8 mouse cellular contexts compared by ENCODE assay signal in the genomic region with DNA sequence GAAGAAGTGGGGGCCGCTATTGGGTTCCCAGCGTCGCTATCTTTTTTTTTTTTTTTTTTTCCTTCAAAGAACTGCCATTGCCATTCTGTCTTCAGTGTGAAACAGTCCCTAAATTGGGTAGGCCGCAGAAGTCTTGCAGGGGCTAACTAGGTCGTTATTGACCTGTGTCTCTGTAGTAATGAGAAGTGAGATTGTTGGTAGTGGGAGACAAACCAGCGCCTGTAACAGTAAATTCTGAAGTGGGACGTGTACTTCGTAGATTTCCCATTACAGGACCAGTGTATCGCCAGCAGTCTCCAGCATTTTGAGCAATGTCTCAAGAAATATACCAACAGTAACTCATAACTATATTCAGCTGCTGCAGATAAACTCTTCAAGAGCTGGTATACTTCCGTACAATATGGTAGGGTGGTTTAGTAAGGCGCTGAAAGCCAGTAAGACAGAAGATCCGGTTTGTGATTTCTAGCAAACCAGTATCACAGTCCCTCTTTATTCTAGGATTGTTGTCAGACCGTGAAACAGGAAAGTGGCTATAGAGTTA. TPM values are rescaled to one million over a fixed set of nuclear protein-coding genes. Genes with fewer than 3 reads are reported as not detected.
DNase-seq lines count a peak whose midpoint lies in the region; ATAC-seq and TF ChIP-seq lines count a peak whose summit lies in the region.

No protein-coding gene starts in this region.

- peak overlapping the region; percentile 55 for H3K27ac ChIP-seq in kidney, adult 2 months (ENCODE audit: insufficient read depth, low read depth, low read length)
- H3K27ac ChIP-seq in ES-Bruce4 (ENCODE audit: insufficient read depth, low read length), result no peak overlapping the region
- peak overlapping the region; percentile 92 for H3K27ac ChIP-seq in liver, embryonic 12.5 days

- no peaks in the 10 kb centered on the region for H3K9me3 ChIP-seq in ES-Bruce4 (replicated peaks; ENCODE audit: control insufficient read depth, insufficient read depth, low read length, poor library complexity, severe bottlenecking)
- H3K9me3 ChIP-seq in liver, embryonic 12.5 days (replicated peaks), result no peaks in the 10 kb centered on the region

- peak; percentile 32 for ATAC-seq in erythroid progenitor cell, adult 5-6 weeks (replicated peaks; ENCODE audit: low FRiP score, poor library complexity, severe bottlenecking)
- no peak for ATAC-seq in liver, embryonic 12.5 days

- no peak for TF ChIP-seq CTCF in kidney, adult 2 months (conservative IDR thresholded peaks at IDR 0.05; ENCODE audit: insufficient read depth, insufficient read length, low read depth, low read length)
- no peak for TF ChIP-seq CTCF in ES-Bruce4 (IDR thresholded peaks at IDR 0.05; ENCODE audit: low read depth, low read length)

- TF ChIP-seq POLR2A in kidney, adult 2 months (IDR thresholded peaks at IDR 0.05; ENCODE audit: low read depth, low read length), result no peak
- no peak for TF ChIP-seq POLR2A in ES-Bruce4 (IDR thresholded peaks at IDR 0.05; ENCODE audit: insufficient read depth, low read length)

- H3K4me1 ChIP-seq in kidney, adult 2 months (ENCODE audit: control insufficient read depth, insufficient read depth, low read length), result peaks cover 6% of the 10 kb centered on the region; the same call in 1 of the 2 replicates
- no peaks in the 10 kb centered on the region for H3K4me1 ChIP-seq in ES-Bruce4 (ENCODE audit: control insufficient read depth, insufficient read depth, low read length)
- peaks cover 29% of the 10 kb centered on the region for H3K4me1 ChIP-seq in liver, embryonic 12.5 days

- peak overlapping the region; percentile 97 for H3K9ac ChIP-seq in ES-Bruce4 (ENCODE audit: low read depth, poor library complexity, severe bottlenecking)
- H3K9ac ChIP-seq in liver, embryonic 12.5 days, result peak overlapping the region; percentile 99

- peak overlapping the region; percentile 92 for H3K4me3 ChIP-seq in kidney, adult 2 months (ENCODE audit: insufficient read depth, low read depth, low read length)
- H3K4me3 ChIP-seq in ES-Bruce4 (ENCODE audit: low read depth, low read length), result peak overlapping the region; percentile 98
- H3K4me3 ChIP-seq in liver, embryonic 12.5 days, result peak overlapping the region; percentile 100

- no peak for DNase-seq in kidney, adult 2 months
- DNase-seq in kidney, adult 8-10 months, result no peak
- no peak for DNase-seq in adrenal gland, postnatal 4 days (ENCODE audit: low spot score in 2 of 2)
- no peak for DNase-seq in cerebellum, adult 11 months
- no peak for DNase-seq in thymus, adult 18-20 months

- WGBS in kidney, adult 2 months, result under 1% methylated on average over 13 of the region's 13 CpGs
- 2% methylated on average over 13 of the region's 13 CpGs for WGBS in liver, embryonic 12.5 days (ENCODE audit: insufficient replicate concordance)

- no peak for TF ChIP-seq EP300 in ES-Bruce4 (IDR thresholded peaks at IDR 0.05; ENCODE audit: insufficient read depth, low read depth, low read length)

- H3K36me3 ChIP-seq in kidney, adult 2 months (ENCODE audit: control insufficient read depth, insufficient read depth, low read length), result peaks cover 3% of the 10 kb centered on the region; the same call in 1 of the 2 replicates
- H3K36me3 ChIP-seq in ES-Bruce4 (ENCODE audit: control insufficient read depth, insufficient read depth, low read length, poor library complexity, severe bottlenecking), result peaks cover 23% of the 10 kb centered on the region
- H3K36me3 ChIP-seq in liver, embryonic 12.5 days, result peaks cover 30% of the 10 kb centered on the region

- no peaks in the 10 kb centered on the region for H3K27me3 ChIP-seq in kidney, adult 2 months (replicated peaks; ENCODE audit: control insufficient read depth, insufficient read depth, low read length)
- H3K27me3 ChIP-seq in ES-Bruce4 (ENCODE audit: control insufficient read depth, insufficient read depth, low read length, poor library complexity, severe bottlenecking), result no peaks in the 10 kb centered on the region
- H3K27me3 ChIP-seq in liver, embryonic 12.5 days (replicated peaks), result no peaks in the 10 kb centered on the region

- peak overlapping the region; percentile 76 for H3K4me2 ChIP-seq in liver, embryonic 12.5 days

RNA-seq across cellular contexts. Expression of gene Ssb, which starts 0.8 kb away (rescaled TPM):
- 2.7 and 5.9 TPM in 2 replicates for polyA plus RNA-seq in kidney, adult 2 months (2012; rRNA removed)
- 393 and 460 TPM in 2 replicates for polyA plus RNA-seq in ES-Bruce4 (2011; ENCODE audit: insufficient read depth, insufficient read length, low read depth, missing spikeins)
- 160 and 179 TPM in 2 replicates for total RNA-seq in erythroid progenitor cell, adult 5-6 weeks (2015; ENCODE audit: low replicate concordance)
- 183 and 211 TPM in 2 replicates for total RNA-seq in erythroid progenitor cell, adult 5-6 weeks (2017; ENCODE audit: low replicate concordance)
- 219 and 226 TPM in 2 replicates for polyA plus RNA-seq in liver, embryonic 12.5 days (2016; fragmentation: Nextera tagmentation; extraction: Ambion mirVana)
- 100 to 1,000 TPM; 196 to 224 TPM for total RNA-seq in adrenal gland, postnatal 4 days (2021)

RNA-seq across cellular contexts. Expression of gene Mettl5, which starts 23.2 kb away (rescaled TPM):
- polyA plus RNA-seq in kidney, adult 2 months (2012; rRNA removed), result 7.0 and 8.8 TPM in 2 replicates
- polyA plus RNA-seq in ES-Bruce4 (2011; ENCODE audit: insufficient read depth, insufficient read length, low read depth, missing spikeins), result 53.2 and 54.5 TPM in 2 replicates
- 18.0 and 22.7 TPM in 2 replicates for total RNA-seq in erythroid progenitor cell, adult 5-6 weeks (2015; ENCODE audit: low replicate concordance)
- 14.1 and 25.4 TPM in 2 replicates for total RNA-seq in erythroid progenitor cell, adult 5-6 weeks (2017; ENCODE audit: low replicate concordance)
- polyA plus RNA-seq in liver, embryonic 12.5 days (2016; fragmentation: Nextera tagmentation; extraction: Ambion mirVana), result 46.1 and 47.5 TPM in 2 replicates
- 10 to 100 TPM; 26.0 to 27.1 TPM for total RNA-seq in adrenal gland, postnatal 4 days (2021)

RNA-seq across cellular contexts. Expression of gene Ubr3, which starts 34.9 kb away (rescaled TPM):
- polyA plus RNA-seq in kidney, adult 2 months (2012; rRNA removed), result 17.8 and 18.4 TPM in 2 replicates
- polyA plus RNA-seq in ES-Bruce4 (2011; ENCODE audit: insufficient read depth, insufficient read length, low read depth, missing spikeins), result 59.0 and 65.6 TPM in 2 replicates
- 70.3 and 101 TPM in 2 replicates for total RNA-seq in erythroid progenitor cell, adult 5-6 weeks (2015; ENCODE audit: low replicate concordance)
- 53.0 and 72.6 TPM in 2 replicates for total RNA-seq in erythroid progenitor cell, adult 5-6 weeks (2017; ENCODE audit: low replicate concordance)
- polyA plus RNA-seq in liver, embryonic 12.5 days (2016; fragmentation: Nextera tagmentation; extraction: Ambion mirVana), result 7.7 and 9.2 TPM in 2 replicates
- total RNA-seq in adrenal gland, postnatal 4 days (2021), result 10 to 100 TPM; 72.6 to 78.7 TPM

RNA-seq across cellular contexts. Expression of gene Klhl23, which starts 40.4 kb away (rescaled TPM):
- polyA plus RNA-seq in kidney, adult 2 months (2012; rRNA removed), result 0.57 and 1.1 TPM in 2 replicates
- 5.4 and 7.0 TPM in 2 replicates for polyA plus RNA-seq in ES-Bruce4 (2011; ENCODE audit: insufficient read depth, insufficient read length, low read depth, missing spikeins)
- total RNA-seq in erythroid progenitor cell, adult 5-6 weeks (2015; ENCODE audit: low replicate concordance), result 4.0 and 6.7 TPM in 2 replicates
- 1.6 and 12.1 TPM in 2 replicates for total RNA-seq in erythroid progenitor cell, adult 5-6 weeks (2017; ENCODE audit: low replicate concordance)
- polyA plus RNA-seq in liver, embryonic 12.5 days (2016; fragmentation: Nextera tagmentation; extraction: Ambion mirVana), result 31.3 and 31.9 TPM in 2 replicates
- total RNA-seq in adrenal gland, postnatal 4 days (2021), result 10 to 100 TPM; 25.8 to 26.8 TPM

Comparison
In these comparisons a context has a peak if more than half of its experiments do, and no peak if none do; other contexts are left out.
1. RNA of gene Ssb, which starts 0.8 kb away (polyA plus RNA-seq): 393 to 460 TPM in ES-Bruce4 and 219 to 226 TPM in liver, embryonic 12.5 days; 2.7 to 5.9 TPM in kidney, adult 2 months; every median in the first group is over 10 times any median in the second.
2. Peak in every context shown above with its lines, with median percentiles within 50 percentile points of each other: H3K4me3 ChIP-seq.